ENCODE assay signal across 27 mouse cellular contexts in the genomic region with DNA sequence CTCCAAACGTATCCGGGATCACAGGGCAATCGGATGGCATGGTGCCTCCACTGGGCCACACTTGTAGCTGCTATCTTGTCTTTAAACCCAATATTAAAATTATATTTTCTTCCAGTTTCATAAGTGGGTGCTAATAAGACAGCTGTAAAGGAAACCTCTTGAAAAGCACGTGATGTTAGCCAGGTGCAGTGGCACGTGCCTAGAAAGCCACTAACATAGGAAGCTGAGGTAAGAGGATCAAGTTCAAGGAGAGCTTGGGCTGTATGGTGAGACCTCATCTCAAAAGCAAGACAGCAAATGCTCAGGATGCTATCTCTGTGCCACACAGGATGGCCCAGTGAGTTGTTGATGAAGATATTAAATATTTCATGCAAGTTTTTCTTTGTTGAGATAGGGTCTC. TPM values are rescaled to one million over a fixed set of nuclear protein-coding genes. Genes with fewer than 3 reads are reported as not detected.
A peak's percentile ranks its signal among the peaks of the same experiment; 100 is the strongest.
DNase-seq lines count a peak whose midpoint lies in the region; ATAC-seq and TF ChIP-seq lines count a peak whose summit lies in the region.
"Had no signal": no experiment of that assay in that cellular context is flagged by ENCODE, and none has a peak within 500 bp of the region (broad histone marks: within the 10 kb centered on the region; RNA-seq: fewer than 3 reads in every experiment).

No protein-coding gene starts in this region.

- no peaks in the 10 kb centered on the region for H3K79me2 ChIP-seq in CH12.LX (replicated peaks; ENCODE audit: control insufficient read depth, extremely low read depth, insufficient read depth, poor library complexity, severe bottlenecking)

- no peak for TF ChIP-seq CTCF in CH12.LX (conservative IDR thresholded peaks at IDR 0.05 in 1 of 2, IDR thresholded peaks at IDR 0.05 in 1 of 2; ENCODE audit: low read depth in 2 of 2, low read length in 2 of 2)
- no peak for TF ChIP-seq CTCF in hindbrain, postnatal 0 days (IDR thresholded peaks at IDR 0.05; ENCODE audit: low read depth)

- no peak for TF ChIP-seq EP300 in CH12.LX (IDR thresholded peaks at IDR 0.05; ENCODE audit: low read length)

- no peaks in the 10 kb centered on the region for H3K9me3 ChIP-seq in midbrain, embryonic 11.5 days (ENCODE audit: control insufficient read depth, low read length)
- no peaks in the 10 kb centered on the region for H3K9me3 ChIP-seq in midbrain, embryonic 16.5 days (replicated peaks; ENCODE audit: control insufficient read depth, low read length, poor library complexity, severe bottlenecking)
- H3K9me3 ChIP-seq in CH12.LX (replicated peaks; ENCODE audit: low read length), result no peaks in the 10 kb centered on the region
- H3K9me3 ChIP-seq in hindbrain, postnatal 0 days (ENCODE audit: low read length), result no peaks in the 10 kb centered on the region
- H3K9me3 ChIP-seq: embryonic facial prominence, embryonic 13.5 days; embryonic facial prominence, embryonic 15.5 days; forebrain, embryonic 10.5 days; forebrain, embryonic 12.5 days had no signal

- dilution Hi-C loops in CH12.LX (cut with MboI; ENCODE audit: extremely low pct_ligation_motif_present, extremely low pct_unique_long_range_greater_than_20kb, low sequenced_read_pairs), result no loop called here

- ATAC-seq in midbrain, embryonic 11.5 days (ENCODE audit: low FRiP score), result no peak
- ATAC-seq in midbrain, embryonic 16.5 days, result no peak
- ATAC-seq in hindbrain, postnatal 0 days, result no peak
- ATAC-seq: CD4-positive, CD25-positive, alpha-beta regulatory T cell, adult 4 months; forebrain, embryonic 14.5 days; forebrain, embryonic 16.5 days had no signal

- no peak overlapping the region for H3K9ac ChIP-seq in midbrain, embryonic 11.5 days (ENCODE audit: low read length)
- no peak overlapping the region for H3K9ac ChIP-seq in midbrain, embryonic 16.5 days (ENCODE audit: low read depth, low read length)
- no peak overlapping the region for H3K9ac ChIP-seq in CH12.LX (ENCODE audit: insufficient read depth, low read depth)
- no peak overlapping the region for H3K9ac ChIP-seq in hindbrain, postnatal 0 days (replicated peaks; ENCODE audit: low read length)
- H3K9ac ChIP-seq: embryonic facial prominence, embryonic 13.5 days; embryonic facial prominence, embryonic 15.5 days; forebrain, embryonic 12.5 days had no signal

- peak; percentile 64 for DNase-seq in midbrain, embryonic 11.5 days (ENCODE audit: low spot score, missing footprints)
- peak; percentile 15 for DNase-seq in thymus, postnatal 0 days (ENCODE audit: low spot score)
- DNase-seq in thymus, postnatal 36 days, result no peak
- peak; percentile 6 for DNase-seq in thymus, postnatal 25 days
- no peak for DNase-seq in thymus, postnatal 4 days
- DNase-seq in CH12.LX (ENCODE audit: extremely low read depth), result no peak
- DNase-seq in hindbrain, postnatal 0 days (ENCODE audit: low spot score), result no peak
- DNase-seq: adrenal gland, adult 2 months; adrenal gland, postnatal 10 days; adrenal gland, postnatal 25 days; B cell, adult 2 months; cerebellum, adult 11 months; cerebellum, adult 18-20 months; cerebellum, adult 8-10 months; cerebellum, adult 9-11 months; cerebellum, postnatal 14 days; cerebellum, postnatal 36 days; embryo, embryonic 11 days had no signal

- 83% methylated on average over 5 of the region's 5 CpGs for WGBS in midbrain, embryonic 11.5 days
- WGBS in midbrain, embryonic 16.5 days, result 82% methylated on average over 5 of the region's 5 CpGs
- 79% methylated on average over 5 of the region's 5 CpGs for WGBS in hindbrain, postnatal 0 days

- no peak overlapping the region for H3K4me2 ChIP-seq in midbrain, embryonic 11.5 days
- no peak overlapping the region for H3K4me2 ChIP-seq in midbrain, embryonic 16.5 days (ENCODE audit: low read length)
- no peak overlapping the region for H3K4me2 ChIP-seq in CH12.LX (ENCODE audit: insufficient read depth, low read depth, poor library complexity, severe bottlenecking)
- no peak overlapping the region for H3K4me2 ChIP-seq in hindbrain, postnatal 0 days (ENCODE audit: low read depth, low read length)
- H3K4me2 ChIP-seq: embryonic facial prominence, embryonic 13.5 days; embryonic facial prominence, embryonic 15.5 days; forebrain, embryonic 12.5 days had no signal

- no peak for TF ChIP-seq RAD21 in CH12.LX (IDR thresholded peaks at IDR 0.05; ENCODE audit: low read depth, low read length)

- no peaks in the 10 kb centered on the region for H3K36me3 ChIP-seq in midbrain, embryonic 11.5 days (ENCODE audit: control insufficient read depth, insufficient read depth, low read length)
- no peaks in the 10 kb centered on the region for H3K36me3 ChIP-seq in midbrain, embryonic 16.5 days (ENCODE audit: control insufficient read depth, insufficient read depth, low read length)
- no peaks in the 10 kb centered on the region for H3K36me3 ChIP-seq in CH12.LX (replicated peaks in 1 of 2; ENCODE audit: control insufficient read depth in 1 of 2, insufficient read depth in 1 of 2, low read length in 1 of 2)
- H3K36me3 ChIP-seq in hindbrain, postnatal 0 days (ENCODE audit: insufficient read depth, low read length), result no peaks in the 10 kb centered on the region
- H3K36me3 ChIP-seq: embryonic facial prominence, embryonic 13.5 days; embryonic facial prominence, embryonic 15.5 days; forebrain, embryonic 10.5 days; forebrain, embryonic 12.5 days had no signal

- no peaks in the 10 kb centered on the region for H3K27me3 ChIP-seq in midbrain, embryonic 11.5 days (ENCODE audit: control insufficient read depth, insufficient read depth, low read length)
- H3K27me3 ChIP-seq in midbrain, embryonic 16.5 days (ENCODE audit: control insufficient read depth, insufficient read depth, low read depth, low read length), result no peaks in the 10 kb centered on the region
- H3K27me3 ChIP-seq in CH12.LX (replicated peaks), result no peaks in the 10 kb centered on the region
- H3K27me3 ChIP-seq in hindbrain, postnatal 0 days (ENCODE audit: insufficient read depth, low read length), result no peaks in the 10 kb centered on the region
- H3K27me3 ChIP-seq: embryonic facial prominence, embryonic 13.5 days; embryonic facial prominence, embryonic 15.5 days; forebrain, embryonic 12.5 days had no signal

- TF ChIP-seq POLR2A in CH12.LX (IDR thresholded peaks at IDR 0.05; ENCODE audit: low read depth, low read length), result no peak

- no peak overlapping the region for H3K4me3 ChIP-seq in midbrain, embryonic 11.5 days (ENCODE audit: low read depth, low read length)
- H3K4me3 ChIP-seq in midbrain, embryonic 16.5 days (ENCODE audit: low read depth, low read length), result no peak overlapping the region
- H3K4me3 ChIP-seq in CH12.LX (replicated peaks in 1 of 3; ENCODE audit: low read depth in 2 of 3, low read length in 2 of 3, poor library complexity in 1 of 3), result no peak overlapping the region
- no peak overlapping the region for H3K4me3 ChIP-seq in hindbrain, postnatal 0 days (ENCODE audit: low read length)
- H3K4me3 ChIP-seq: embryonic facial prominence, embryonic 13.5 days; embryonic facial prominence, embryonic 15.5 days; erythroblast, embryonic 14.5 days; forebrain, embryonic 10.5 days; forebrain, embryonic 12.5 days had no signal

- no peak overlapping the region for H3K27ac ChIP-seq in midbrain, embryonic 11.5 days (ENCODE audit: low read depth, low read length)
- no peak overlapping the region for H3K27ac ChIP-seq in midbrain, embryonic 16.5 days (ENCODE audit: low read length)
- H3K27ac ChIP-seq in CH12.LX (ENCODE audit: insufficient read depth, low read depth), result no peak overlapping the region
- H3K27ac ChIP-seq in hindbrain, postnatal 0 days, result no peak overlapping the region
- H3K27ac ChIP-seq: embryonic facial prominence, embryonic 13.5 days; embryonic facial prominence, embryonic 15.5 days; forebrain, embryonic 10.5 days; forebrain, embryonic 12.5 days had no signal

- H3K4me1 ChIP-seq in midbrain, embryonic 11.5 days (ENCODE audit: control insufficient read depth, insufficient read depth, low read length), result no peaks in the 10 kb centered on the region
- no peaks in the 10 kb centered on the region for H3K4me1 ChIP-seq in midbrain, embryonic 16.5 days (ENCODE audit: control insufficient read depth, insufficient read depth, low read length)
- peaks cover 3 to 26% of the 10 kb centered on the region in 2 experiments for H3K4me1 ChIP-seq in CH12.LX (ENCODE audit: control insufficient read depth in 1 of 2, insufficient read depth in 2 of 2)
- H3K4me1 ChIP-seq in hindbrain, postnatal 0 days (ENCODE audit: insufficient read depth, low read length), result no peaks in the 10 kb centered on the region
- H3K4me1 ChIP-seq: embryonic facial prominence, embryonic 13.5 days; embryonic facial prominence, embryonic 15.5 days; forebrain, embryonic 10.5 days; forebrain, embryonic 12.5 days had no signal

- in situ Hi-C loops in CH12.LX (cut with MboI; ENCODE audit: low pct_ligation_motif_present, low pct_unique_long_range_greater_than_20kb, low sequenced_read_pairs), result no loop called here

TF ChIP-seq in CH12.LX, 34 proteins besides CTCF, POLR2A, EP300 and RAD21:
- TF ChIP-seq BHLHE40 (IDR thresholded peaks at IDR 0.05; ENCODE audit: low read depth, low read length) (peak; percentile 88), MAX (IDR thresholded peaks at IDR 0.05; ENCODE audit: low read length) (0 out of 2 replicates have a peak, but pooled peaks have one; percentile 17), TCF12 (IDR thresholded peaks at IDR 0.05; ENCODE audit: low read depth, low read length) (no peak), MAZ (IDR thresholded peaks at IDR 0.05; ENCODE audit: low read depth, low read length) (no peak)

RNA-seq across cellular contexts. Expression of gene Efcab5, which starts 34.6 kb away (rescaled TPM):
- polyA plus RNA-seq in midbrain, embryonic 11.5 days (2014; fragmentation: Nextera tagmentation; extraction: Ambion mirVana), result 0.18 and 0.25 TPM in 2 replicates
- polyA plus RNA-seq in midbrain, embryonic 16.5 days (2015; fragmentation: Nextera tagmentation; extraction: Ambion mirVana), result 0.82 and 1.5 TPM in 2 replicates
- polyA plus RNA-seq in thymus, postnatal 0 days (2015; fragmentation: Nextera tagmentation; extraction: Ambion mirVana), result 0.37 and 0.96 TPM in 2 replicates
- total RNA-seq in CH12.LX (2012; rRNA removed) (0.29 and 0.38 TPM in 2 replicates), CH12.LX (2014; rRNA removed) (0.24 and 0.27 TPM in 2 replicates)
- polyA plus RNA-seq in CH12.LX (2012; ENCODE audit: insufficient read length, low read depth), result 0.43 and 0.97 TPM in 2 replicates
- 0.78 and 0.93 TPM in 2 replicates for total RNA-seq in hindbrain, postnatal 0 days (2014; rRNA removed)
- polyA plus RNA-seq in hindbrain, postnatal 0 days (2015; fragmentation: Nextera tagmentation; extraction: Ambion mirVana), result 0.51 and 0.76 TPM in 2 replicates
- polyA plus RNA-seq: erythroblast, embryonic 14.5 days had no signal

Comparison
In these comparisons a context has a peak if more than half of its experiments do, and no peak if none do; other contexts are left out.
1. DNase-seq: peak in midbrain, embryonic 11.5 days (single experiment), thymus, postnatal 0 days (single experiment) and thymus, postnatal 25 days (single experiment); none in thymus, postnatal 36 days (0 of 2), thymus, postnatal 4 days (single experiment), CH12.LX (single experiment) and hindbrain, postnatal 0 days (single experiment).